Mouse (Mus musculus) cerebellum, adult 2 months (tissue): ENCODE results near the gene Stxbp4. TPM values are rescaled to one million over a fixed set of nuclear protein-coding genes. Genes with fewer than 3 reads are reported as not detected.

ENCODE experiments used
- DNase-seq, 2 experiments: peaks; one replicate each; pipeline ENCODE4 v3.0.0; 2021
- H3K27ac ChIP-seq: fragments of 200-500 bp; 2 replicates; pipeline ENCODE4 v1.5.1; 2012; ENCODE audit warnings: low read length, control low read depth, inconsistent platforms; ENCODE audit not compliant: insufficient read depth
- H3K27me3 ChIP-seq: fragments of 200-500 bp; 2 replicates; pipeline ENCODE4 v1.6.1; 2012; ENCODE audit warnings: inconsistent platforms, mild to moderate bottlenecking, low read length, moderate library complexity; ENCODE audit not compliant: control insufficient read depth, insufficient read depth
- H3K4me1 ChIP-seq: fragments of 200-500 bp; 2 replicates; pipeline ENCODE4 v1.6.1; 2011; ENCODE audit warnings: low read length; ENCODE audit not compliant: control insufficient read depth, insufficient read depth
- H3K4me3 ChIP-seq: fragments of 200-500 bp; replicated peaks from 2 replicates; pipeline ENCODE3; 2011; ENCODE audit warnings: mild to moderate bottlenecking, low read depth, low read length, control low read depth; ENCODE audit not compliant: insufficient read depth
- CTCF ChIP-seq: fragments of 200-500 bp; IDR thresholded peaks from 2 replicates; pipeline ENCODE4 v1.5.1; 2011; ENCODE audit warnings: low read depth, mild to moderate bottlenecking, control low read depth, low read length, moderate library complexity, borderline replicate concordance; ENCODE audit not compliant: insufficient read depth
- POLR2A ChIP-seq: fragments of 200-500 bp; IDR thresholded peaks from 2 replicates; pipeline ENCODE4 v1.6.1; 2011; ENCODE audit warnings: low read length, control low read depth, borderline replicate concordance; ENCODE audit not compliant: insufficient read depth
- WGBS: fragments of 180-500 bp; shearing (Covaris S2); methylation state at CpG from one replicate; pipeline ENCODE4 v1.1.7; 2018; 5-methylcytosine and 5-hydroxymethylcytosine counted together
- polyA plus RNA-seq: library from polyadenylated mRNA; depleted of rRNA; stranded (reverse); fragments of >200 nt; gene quantifications from 2 replicates; pipeline ENCODE4 v1.2.3, GENCODE M21; 2012

Gene Stxbp4
- polyA plus RNA-seq, 1 experiment, result 7.4 TPM

DNA sequence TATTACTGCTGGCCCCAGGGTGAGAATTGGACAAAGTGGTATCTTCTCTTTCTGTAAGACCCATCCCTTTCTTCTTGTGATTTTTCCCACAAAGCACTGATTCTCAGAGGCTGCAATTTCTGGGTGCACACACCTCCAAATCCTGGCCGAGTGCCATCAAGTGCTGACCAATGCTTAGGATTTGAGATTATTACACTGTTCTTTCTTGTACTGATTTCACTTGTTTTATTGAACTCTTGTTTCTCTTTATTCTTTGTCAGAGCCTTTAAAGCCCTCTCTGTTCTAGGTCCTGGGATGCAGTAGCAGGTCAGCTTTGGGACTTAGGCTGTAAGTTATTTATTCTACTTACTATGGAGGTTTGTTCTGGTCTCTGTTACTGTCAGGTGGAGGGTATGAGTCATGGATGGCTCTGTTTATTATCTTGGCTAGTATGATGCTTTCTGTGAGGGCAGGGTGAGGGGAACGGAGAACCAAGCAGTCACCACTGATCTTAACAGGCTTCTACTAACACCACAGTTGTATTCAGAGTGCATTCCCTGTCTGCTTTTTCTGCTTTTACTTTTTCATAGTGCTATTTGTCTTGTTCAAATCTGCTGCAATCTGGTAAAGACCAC, 67.1 kb downstream of the Stxbp4 start:
- DNase-seq, result no peak
- 74% methylated on average over 2 of the region's 2 CpGs for WGBS
- H3K27me3 ChIP-seq, result no peaks in the 10 kb centered on the region
- H3K27ac ChIP-seq, result no peak overlapping the region
- TF ChIP-seq POLR2A, result no peak
- no peak for TF ChIP-seq CTCF
- no peaks in the 10 kb centered on the region for H3K4me1 ChIP-seq
- no peak overlapping the region for H3K4me3 ChIP-seq

DNA sequence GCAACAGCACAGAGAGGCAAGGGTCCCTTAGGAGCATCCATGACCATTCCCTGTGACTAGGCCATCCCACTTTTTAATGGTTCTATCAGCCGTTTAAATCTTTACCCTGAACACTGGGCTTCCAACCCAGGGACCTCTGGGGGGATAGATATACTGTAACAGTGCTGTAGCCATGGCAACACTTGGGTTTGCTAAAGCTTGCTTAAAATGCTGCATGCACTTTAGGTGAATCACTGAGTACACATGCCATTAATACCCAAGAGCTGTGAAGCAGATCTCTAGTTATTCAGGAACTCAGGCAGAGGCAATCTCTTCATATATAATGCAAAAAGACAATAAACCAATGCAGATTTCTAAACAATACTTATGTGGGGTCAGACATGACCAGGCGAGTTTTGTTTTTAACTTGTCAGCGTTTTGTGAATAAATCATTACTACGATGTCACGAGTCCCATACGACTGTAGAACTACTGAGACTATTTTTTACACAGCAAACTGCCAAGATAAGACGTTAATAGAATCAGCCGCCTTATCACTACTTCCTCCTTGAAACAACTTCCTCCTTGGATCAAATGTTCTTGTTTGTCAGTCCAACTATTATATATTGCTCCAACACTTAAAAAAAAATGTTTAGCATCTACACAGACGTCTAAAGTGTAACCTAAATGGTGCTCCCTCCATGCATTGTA, 79.4 kb downstream of the Stxbp4 start:
- TF ChIP-seq CTCF (no peak), POLR2A (no peak)
- no peak overlapping the region for H3K4me3 ChIP-seq
- H3K4me1 ChIP-seq, result no peaks in the 10 kb centered on the region
- no peak overlapping the region for H3K27ac ChIP-seq
- 89% methylated on average over 9 of the region's 9 CpGs for WGBS
- DNase-seq, result no peak
- H3K27me3 ChIP-seq, result no peaks in the 10 kb centered on the region

DNA sequence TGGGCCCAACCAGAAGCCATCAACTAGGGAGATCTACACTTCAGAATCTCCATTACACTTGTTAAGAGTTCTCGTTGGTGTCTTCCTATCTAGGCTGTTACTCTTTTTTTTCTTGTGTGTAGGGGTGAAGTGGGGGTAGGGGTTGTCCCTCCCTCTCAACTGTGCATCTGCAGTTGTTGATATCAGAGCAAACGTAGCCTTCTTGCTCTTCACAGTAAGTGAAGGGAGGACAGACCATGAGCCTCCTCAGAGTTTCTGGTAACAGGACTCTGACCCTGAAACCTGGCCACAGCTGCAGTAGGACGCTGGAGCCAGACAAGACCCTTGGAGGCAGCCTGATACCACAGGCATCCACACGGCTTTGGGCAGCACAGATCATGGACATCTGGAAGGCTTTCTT, 81.4 kb downstream of the Stxbp4 start:
- H3K4me1 ChIP-seq, result no peaks in the 10 kb centered on the region
- no peak for TF ChIP-seq CTCF
- no peak for TF ChIP-seq POLR2A
- no peak overlapping the region for H3K4me3 ChIP-seq
- no peak for DNase-seq
- H3K27ac ChIP-seq, result no peak overlapping the region
- H3K27me3 ChIP-seq, result no peaks in the 10 kb centered on the region
- 79% methylated on average over 4 of the region's 4 CpGs for WGBS

DNA sequence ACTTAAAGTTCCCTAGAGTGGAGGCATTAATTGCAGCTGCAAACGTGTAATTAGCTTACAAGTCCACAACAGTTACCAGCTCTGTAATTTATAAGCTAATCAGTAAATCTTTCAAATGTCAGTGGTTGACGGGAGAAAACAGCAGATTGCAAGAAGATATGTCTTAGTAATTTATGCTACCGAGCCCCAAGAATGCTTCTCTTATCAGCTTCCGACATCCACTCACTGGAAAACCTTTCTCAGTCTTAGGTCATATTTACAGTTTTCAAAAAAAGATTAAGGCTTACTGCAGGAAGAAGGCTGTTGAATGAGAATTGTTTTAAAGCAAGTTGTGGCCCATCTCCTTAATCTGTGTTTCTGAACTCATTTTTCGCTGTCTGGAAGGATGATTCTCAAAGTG, 83.9 kb downstream of the Stxbp4 start:
- no peaks in the 10 kb centered on the region for H3K4me1 ChIP-seq
- H3K27me3 ChIP-seq, result no peaks in the 10 kb centered on the region
- TF ChIP-seq CTCF (no peak), POLR2A (no peak)
- no peak for DNase-seq
- WGBS, result 93% methylated on average over 5 of the region's 5 CpGs
- H3K27ac ChIP-seq, result no peak overlapping the region
- no peak overlapping the region for H3K4me3 ChIP-seq

DNA sequence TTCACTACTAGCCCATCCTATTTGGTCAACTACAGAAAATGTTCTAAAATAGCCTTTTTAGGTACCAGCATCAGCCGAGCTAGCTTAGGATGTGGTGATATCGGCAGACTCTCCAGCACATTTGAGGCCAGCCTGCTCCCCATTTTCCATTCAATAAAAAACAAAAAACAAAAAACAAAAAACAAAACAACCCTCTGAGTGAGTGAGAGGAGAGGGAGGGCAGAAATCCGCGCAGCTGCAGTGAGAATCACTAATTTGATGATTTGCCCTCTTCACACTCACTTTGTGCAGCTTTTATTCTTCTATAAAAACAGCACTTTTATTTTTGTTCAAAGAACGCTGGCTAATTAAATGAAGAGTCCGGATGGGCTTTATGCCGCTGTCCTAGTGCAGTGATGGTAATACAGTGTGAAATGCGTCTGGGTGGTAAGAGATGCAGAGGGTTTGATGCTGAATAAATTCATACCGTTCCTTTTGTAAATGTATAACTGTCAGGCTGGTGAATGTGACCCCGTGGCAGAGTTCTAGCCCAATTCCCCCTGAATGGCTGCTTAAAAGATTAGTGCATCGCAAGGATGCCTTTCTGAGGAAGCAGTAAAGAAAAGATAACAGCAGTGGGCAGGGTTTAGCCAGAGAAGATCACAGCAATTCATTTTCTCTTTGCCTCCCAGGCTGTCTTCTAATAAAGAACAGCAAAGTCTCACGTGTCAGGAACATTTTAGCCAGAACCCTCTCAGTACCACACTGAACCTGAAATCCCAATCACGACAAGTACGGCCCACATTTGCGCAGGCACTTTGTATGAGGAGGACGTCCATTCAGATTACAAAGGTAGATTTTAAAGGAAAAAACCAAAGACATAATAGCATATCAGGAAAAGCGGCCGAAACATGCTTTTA, 85.3 kb downstream of the Stxbp4 start:
- no peak for TF ChIP-seq CTCF
- TF ChIP-seq POLR2A, result no peak
- Histone ChIP-seq H3K27ac (no peak overlapping the region), H3K4me3 (no peak overlapping the region), H3K27me3 (no peaks in the 10 kb centered on the region), H3K4me1 (no peaks in the 10 kb centered on the region)
- 79% methylated on average over 18 of the region's 18 CpGs for WGBS
- DNase-seq, result peak in 1 of 2 experiments; percentile 1

DNA sequence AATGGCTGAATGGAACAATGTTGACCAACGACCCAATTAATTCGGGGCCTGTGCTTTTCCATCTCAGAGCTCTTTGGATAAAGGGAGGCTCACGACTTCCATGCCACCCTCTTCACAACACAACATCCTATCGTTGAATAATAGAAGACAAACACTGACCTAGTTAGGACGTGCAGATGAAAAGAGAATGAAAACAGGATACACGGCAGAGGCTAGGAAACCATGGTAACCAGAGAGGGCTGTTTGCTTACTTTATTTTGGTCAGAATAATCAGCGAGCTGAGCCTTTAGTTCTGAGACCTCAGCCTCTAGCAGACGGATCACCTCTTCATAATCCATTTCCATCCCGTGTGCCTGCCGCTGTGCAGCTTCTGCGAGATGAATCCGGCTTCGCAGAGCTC, 89.3 kb downstream of the Stxbp4 start:
- H3K27me3 ChIP-seq, result no peaks in the 10 kb centered on the region
- peak in 1 of 2 experiments; percentile 14 for DNase-seq
- H3K4me1 ChIP-seq, result no peaks in the 10 kb centered on the region
- TF ChIP-seq CTCF (no peak), POLR2A (no peak)
- no peak overlapping the region for H3K4me3 ChIP-seq
- H3K27ac ChIP-seq, result no peak overlapping the region
- WGBS, result 51% methylated on average over 13 of the region's 13 CpGs

DNA sequence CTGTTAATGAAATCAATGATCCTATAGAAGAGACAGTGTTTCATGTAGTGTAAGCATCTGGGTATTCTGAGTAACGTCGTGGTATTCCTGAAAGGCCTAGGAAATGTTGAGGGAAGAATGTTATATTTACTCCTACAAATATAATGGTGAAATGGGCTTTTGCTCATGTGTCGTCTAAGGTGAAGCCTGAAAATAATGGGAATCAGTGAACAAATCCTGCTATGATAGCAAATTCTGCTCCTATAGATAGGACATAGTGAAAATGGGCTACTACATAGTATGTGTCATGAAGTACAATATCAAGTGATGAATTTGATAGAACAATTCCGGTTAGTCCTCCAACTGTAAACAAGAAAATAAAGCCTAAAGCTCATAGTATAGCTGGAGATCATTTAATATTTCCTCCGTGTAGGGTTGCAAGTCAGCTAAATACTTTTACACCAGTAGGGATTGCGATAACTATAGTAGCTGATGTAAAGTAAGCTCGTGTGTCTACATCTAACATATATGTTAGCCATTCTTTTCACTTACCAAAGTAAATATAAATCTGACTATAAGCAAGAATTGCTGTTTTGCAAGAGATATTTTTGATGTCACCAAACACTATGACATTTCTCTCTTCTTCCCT, 99.1 kb downstream of the Stxbp4 start:
- no peak for DNase-seq
- Histone ChIP-seq H3K4me1 (no peaks in the 10 kb centered on the region), H3K27ac (no peak overlapping the region), H3K4me3 (no peak overlapping the region), H3K27me3 (no peaks in the 10 kb centered on the region)
- 97% methylated on average over 7 of the region's 7 CpGs for WGBS
- TF ChIP-seq POLR2A (no peak), CTCF (no peak)
